Mouse (Mus musculus) layer of hippocampus, adult 11-12 months (tissue): ENCODE measurements at regions not wholly inside any gene's neighbourhood (a gene's known extent, or its start where the extent isn't known, plus 50 kb on each side); places are given as distances from the start of the nearest gene placed in this dataset.
"Not testable (repeated sequence)": the region's sequence is repeated elsewhere in the genome, so short reads cannot be mapped to it uniquely, and the experiment has no call there.

Source experiments
- DNase-seq: peaks from one replicate; pipeline ENCODE4 v3.0.0; 2022; ENCODE audit warnings: low spot score

- DNase-seq = no peak
These were observed 100.7 kb downstream of the H2al2a start for GRCm38 (mm10) chr2:17896036-17896435.

GRCm38 (mm10) chr2:17892661-17893060 is 104.1 kb downstream of the H2al2a start:
- not testable (repeated sequence) for DNase-seq

GRCm38 (mm10) chr2:17887699-17888098 is 109.1 kb downstream of the H2al2a start:
- DNase-seq = no peak

GRCm38 (mm10) chr2:17882389-17882788 is 114.4 kb downstream of the H2al2a start:
- no peak for DNase-seq

- no peak for DNase-seq
These were observed 115.7 kb downstream of the H2al2a start for GRCm38 (mm10) chr2:17880800-17881717.

GRCm38 (mm10) chr2:17877901-17878300 is 118.9 kb downstream of the H2al2a start:
- no peak for DNase-seq

- DNase-seq = no peak
These were observed 119.8 kb downstream of the H2al2a start for GRCm38 (mm10) chr2:17876942-17877341.

GRCm38 (mm10) chr2:17876155-17876554 is 120.6 kb downstream of the H2al2a start:
- no peak for DNase-seq

GRCm38 (mm10) chr2:17870562-17870961 is 126.2 kb downstream of the H2al2a start:
- no peak for DNase-seq

- no peak for DNase-seq
These were observed 128.6 kb downstream of the H2al2a start for GRCm38 (mm10) chr2:17868145-17868544.

- DNase-seq = peak; percentile 45
These were observed 129.4 kb downstream of the H2al2a start for GRCm38 (mm10) chr2:17867341-17867740.

GRCm38 (mm10) chr2:17861765-17862495 is 130.7 kb upstream of the Nebl start:
- no peak for DNase-seq

- no peak for DNase-seq
These were observed 129.8 kb upstream of the Nebl start for GRCm38 (mm10) chr2:17860922-17861559.

GRCm38 (mm10) chr2:17859234-17859633 is 128.0 kb upstream of the Nebl start:
- no peak for DNase-seq

- no peak for DNase-seq
These were observed 127.1 kb upstream of the Nebl start for GRCm38 (mm10) chr2:17858326-17858725.

- peak; percentile 37 for DNase-seq
These were observed 124.5 kb upstream of the Nebl start for GRCm38 (mm10) chr2:17855566-17856264.

- no peak for DNase-seq
These were observed 122.8 kb upstream of the Nebl start for GRCm38 (mm10) chr2:17854088-17854487.

GRCm38 (mm10) chr2:17853500-17854011 is 122.3 kb upstream of the Nebl start:
- no peak for DNase-seq

- no peak for DNase-seq
These were observed 121.7 kb upstream of the Nebl start for GRCm38 (mm10) chr2:17852740-17853499.

GRCm38 (mm10) chr2:17850741-17851140 is 119.5 kb upstream of the Nebl start:
- no peak for DNase-seq

GRCm38 (mm10) chr2:17849267-17849666 is 118.0 kb upstream of the Nebl start:
- DNase-seq = no peak
